Mouse (Mus musculus): ENCODE measurements around the gene Socs5.

The Socs5 gene

GRCm38 (mm10) chr17:87152984-87153383, 45.5 kb downstream of the Socs5 start:
- in situ Hi-C loops (cut with MboI; ENCODE audit: low pct_unique_long_range_greater_than_20kb in 1 of 2, low sequenced_read_pairs in 2 of 2, unreplicated experiment in 1 of 2): no loop called here

- in situ Hi-C loops (cut with MboI; ENCODE audit: low pct_unique_long_range_greater_than_20kb in 1 of 2, low sequenced_read_pairs in 2 of 2, unreplicated experiment in 1 of 2): no loop called here
These were observed 48.2 kb downstream of the Socs5 start for GRCm38 (mm10) chr17:87155664-87156063.

GRCm38 (mm10) chr17:87157739-87158138, 50.3 kb downstream of the Socs5 start:
- in situ Hi-C loops (cut with MboI; ENCODE audit: low pct_unique_long_range_greater_than_20kb in 1 of 2, low sequenced_read_pairs in 2 of 2, unreplicated experiment in 1 of 2): no loop called here

GRCm38 (mm10) chr17:87158597-87158996, 51.1 kb downstream of the Socs5 start:
- in situ Hi-C loops (cut with MboI; ENCODE audit: low pct_unique_long_range_greater_than_20kb in 1 of 2, low sequenced_read_pairs in 2 of 2, unreplicated experiment in 1 of 2): no loop called here

- in situ Hi-C loops (cut with MboI; ENCODE audit: low pct_unique_long_range_greater_than_20kb in 1 of 2, low sequenced_read_pairs in 2 of 2, unreplicated experiment in 1 of 2): no loop called here
These were observed 52.8 kb downstream of the Socs5 start for GRCm38 (mm10) chr17:87160270-87160669.

GRCm38 (mm10) chr17:87164312-87164922, 56.9 kb downstream of the Socs5 start:
- in situ Hi-C loops (cut with MboI; ENCODE audit: low pct_unique_long_range_greater_than_20kb in 1 of 2, low sequenced_read_pairs in 2 of 2, unreplicated experiment in 1 of 2): no loop called here

- in situ Hi-C loops (cut with MboI; ENCODE audit: low pct_unique_long_range_greater_than_20kb in 1 of 2, low sequenced_read_pairs in 2 of 2, unreplicated experiment in 1 of 2): no loop called here
These were observed 59.9 kb downstream of the Socs5 start for GRCm38 (mm10) chr17:87167407-87167806.

- in situ Hi-C loops (cut with MboI; ENCODE audit: low pct_unique_long_range_greater_than_20kb in 1 of 2, low sequenced_read_pairs in 2 of 2, unreplicated experiment in 1 of 2): no loop called here
These were observed 61.6 kb downstream of the Socs5 start for GRCm38 (mm10) chr17:87169076-87169475.

GRCm38 (mm10) chr17:87170364-87170763, 62.9 kb downstream of the Socs5 start:
- in situ Hi-C loops (cut with MboI; ENCODE audit: low pct_unique_long_range_greater_than_20kb in 1 of 2, low sequenced_read_pairs in 2 of 2, unreplicated experiment in 1 of 2): no loop called here

- in situ Hi-C loops (cut with MboI; ENCODE audit: low pct_unique_long_range_greater_than_20kb in 1 of 2, low sequenced_read_pairs in 2 of 2, unreplicated experiment in 1 of 2): no loop called here
These were observed 64.6 kb downstream of the Socs5 start for GRCm38 (mm10) chr17:87172031-87172430.

- in situ Hi-C loops (cut with MboI; ENCODE audit: low pct_unique_long_range_greater_than_20kb in 1 of 2, low sequenced_read_pairs in 2 of 2, unreplicated experiment in 1 of 2): no loop called here
These were observed 66.5 kb downstream of the Socs5 start for GRCm38 (mm10) chr17:87173966-87174365.

- in situ Hi-C loops (cut with MboI; ENCODE audit: low pct_unique_long_range_greater_than_20kb in 1 of 2, low sequenced_read_pairs in 2 of 2, unreplicated experiment in 1 of 2): no loop called here
These were observed 67.3 kb downstream of the Socs5 start for GRCm38 (mm10) chr17:87174651-87175331.

- in situ Hi-C loops (cut with MboI; ENCODE audit: low pct_unique_long_range_greater_than_20kb in 1 of 2, low sequenced_read_pairs in 2 of 2, unreplicated experiment in 1 of 2): no loop called here
These were observed 68.9 kb downstream of the Socs5 start for GRCm38 (mm10) chr17:87176066-87177012.

- in situ Hi-C loops (cut with MboI; ENCODE audit: low pct_unique_long_range_greater_than_20kb in 1 of 2, low sequenced_read_pairs in 2 of 2, unreplicated experiment in 1 of 2): no loop called here
These were observed 71.4 kb downstream of the Socs5 start for GRCm38 (mm10) chr17:87178596-87179590.

GRCm38 (mm10) chr17:87179939-87180550, 72.6 kb downstream of the Socs5 start:
- in situ Hi-C loops (cut with MboI; ENCODE audit: low pct_unique_long_range_greater_than_20kb in 1 of 2, low sequenced_read_pairs in 2 of 2, unreplicated experiment in 1 of 2): no loop called here

- in situ Hi-C loops (cut with MboI; ENCODE audit: low pct_unique_long_range_greater_than_20kb in 1 of 2, low sequenced_read_pairs in 2 of 2, unreplicated experiment in 1 of 2): no loop called here
These were observed 74.3 kb downstream of the Socs5 start for GRCm38 (mm10) chr17:87181683-87182346.

GRCm38 (mm10) chr17:87185461-87186066, 78.1 kb downstream of the Socs5 start:
- in situ Hi-C loops (cut with MboI; ENCODE audit: low pct_unique_long_range_greater_than_20kb in 1 of 2, low sequenced_read_pairs in 2 of 2, unreplicated experiment in 1 of 2): no loop called here

All from mouse embryonic stem cell (cell line).